Mouse (Mus musculus) limb, embryonic 14.5 days (tissue): Measurements from ENCODE around the gene Nav2. TPM values are rescaled to one million over a fixed set of nuclear protein-coding genes. Genes with fewer than 3 reads are reported as not detected.

Experiments
- ATAC-seq: fragments of 200-750 bp; cut with Nextera tagmentation; 2 replicates; pipeline ENCODE4 v1.8.0; 2017; ENCODE audit warnings: low read depth, moderate number of reproducible peaks, moderate TSS enrichment; ENCODE audit not compliant: low FRiP score
- DNase-seq: peaks from one replicate; pipeline ENCODE4 v3.0.0-alpha.2; 2015; ENCODE audit warnings: low spot score
- H3K27ac ChIP-seq: fragments of 300-500 bp; sonication (generic); replicated peaks from 2 replicates; pipeline ENCODE4 v1.5.1; 2014; ENCODE audit warnings: low read depth, mild to moderate bottlenecking, low read length, moderate library complexity, mixed read lengths
- H3K27me3 ChIP-seq: fragments of 300-500 bp; sonication (generic); 2 replicates; pipeline ENCODE4 v1.6.1; 2014; ENCODE audit warnings: low read length, mixed read lengths; ENCODE audit not compliant: control insufficient read depth, insufficient read depth
- H3K36me3 ChIP-seq: fragments of 300-500 bp; sonication (generic); 2 replicates; pipeline ENCODE4 v1.6.1; 2014; ENCODE audit warnings: mild to moderate bottlenecking, low read length, moderate library complexity, mixed read lengths; ENCODE audit not compliant: control insufficient read depth, insufficient read depth
- H3K4me1 ChIP-seq: fragments of 300-500 bp; sonication (generic); 2 replicates; pipeline ENCODE4 v1.6.1; 2014; ENCODE audit warnings: antibody characterized with exemption, low read length, mixed read lengths; ENCODE audit not compliant: control insufficient read depth, insufficient read depth
- H3K4me2 ChIP-seq: fragments of 300-500 bp; sonication (generic); replicated peaks from 2 replicates; pipeline ENCODE4 v1.6.1; 2014; ENCODE audit warnings: low read depth, mild to moderate bottlenecking, low read length, moderate library complexity; ENCODE audit not compliant: severe bottlenecking
- H3K4me3 ChIP-seq: fragments of 300-500 bp; sonication (generic); replicated peaks from 2 replicates; pipeline ENCODE4 v1.5.1; 2014; ENCODE audit warnings: low read length
- H3K9ac ChIP-seq: fragments of 300-500 bp; sonication (generic); 2 replicates; pipeline ENCODE4 v1.6.1; 2014; ENCODE audit warnings: mild to moderate bottlenecking, low read depth, low read length, moderate library complexity; ENCODE audit not compliant: severe bottlenecking
- H3K9me3 ChIP-seq: fragments of 300-500 bp; sonication (generic); 2 replicates; pipeline ENCODE4 v1.6.1; 2016; ENCODE audit warnings: low read length; ENCODE audit not compliant: control insufficient read depth
- POLR2A ChIP-seq: fragments of 200-500 bp; IDR thresholded peaks from 2 replicates; pipeline ENCODE4 v1.8.0; 2012; ENCODE audit warnings: inconsistent platforms, mild to moderate bottlenecking, moderate library complexity, borderline replicate concordance; ENCODE audit not compliant: insufficient read depth, insufficient read length; ENCODE audit errors: extremely low read depth
- WGBS: fragments of 180-500 bp; shearing (Covaris S2); extraction: QIAGEN DNeasy Blood & Tissue Kit; methylation state at CpG from one replicate; pipeline ENCODE4 v1.1.7; 2014; 5-methylcytosine and 5-hydroxymethylcytosine counted together
- polyA plus RNA-seq, 2 experiments: library from polyadenylated mRNA; depleted of rRNA in 1 of 2; stranded (reverse) in 1 of 2; unstranded in 1 of 2; fragments of >200 nt; fragmentation: Nextera tagmentation in 1 of 2; extraction: Ambion mirVana in 1 of 2; gene quantifications; 2 replicates each; pipeline versions ENCODE4 v1.2.1 to v1.2.3; 2012 to 2014

Gene Nav2
- polyA plus RNA-seq, 2 experiments: 15.8 to 16.8 TPM

DNA sequence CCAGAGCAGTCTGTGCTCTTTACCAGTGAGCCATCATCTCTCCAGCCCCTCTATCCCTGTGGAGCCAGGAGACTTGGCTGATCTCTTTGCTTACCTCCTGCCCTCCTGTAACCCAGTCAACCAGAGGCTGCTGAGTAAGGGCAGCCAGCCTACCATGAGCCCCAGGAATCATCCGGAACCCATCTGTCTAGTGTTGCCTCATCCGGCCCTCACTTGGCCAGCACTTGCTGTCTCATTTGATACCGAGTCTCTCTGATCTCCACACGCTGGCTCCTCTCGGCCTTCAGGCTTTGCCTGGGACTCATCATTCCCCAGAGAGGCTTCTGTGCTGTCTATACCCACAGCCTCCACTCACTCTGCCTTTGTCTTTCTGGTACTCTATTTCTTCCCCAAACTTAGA lies 273.9 kb downstream of the Nav2 start:
- Histone ChIP-seq H3K9me3 (no peaks in the 10 kb centered on the region), H3K4me3 (no peak overlapping the region), H3K9ac (no peak overlapping the region), H3K4me2 (no peak overlapping the region), H3K36me3 (no peaks in the 10 kb centered on the region), H3K4me1 (no peaks in the 10 kb centered on the region), H3K27me3 (no peaks in the 10 kb centered on the region), H3K27ac (no peak overlapping the region)
- DNase-seq (no peak), ATAC-seq (no peak)
- WGBS: 77% methylated on average over 5 of the region's 5 CpGs
- no peak for TF ChIP-seq POLR2A

DNA sequence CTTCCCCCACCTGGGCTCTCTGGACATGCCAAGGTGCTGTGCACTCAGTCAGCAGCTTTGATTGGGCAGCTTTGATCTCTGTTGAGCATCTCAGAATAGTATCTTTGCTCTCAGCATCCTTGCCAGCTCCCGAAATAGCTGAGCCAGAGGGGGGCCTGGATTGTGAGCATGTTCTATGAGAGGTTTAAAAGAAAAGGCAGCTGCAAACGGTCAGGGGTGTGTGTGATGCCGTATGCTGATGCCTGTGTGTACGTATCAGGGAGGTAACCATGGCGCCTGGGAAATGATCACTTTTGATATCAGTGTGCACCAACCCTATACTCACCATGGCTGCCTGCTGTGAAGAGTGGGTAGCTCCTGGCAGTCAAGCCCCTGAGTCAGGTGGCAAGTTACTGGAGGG lies 275.2 kb downstream of the Nav2 start:
- 60% methylated on average over 5 of the region's 5 CpGs for WGBS
- Histone ChIP-seq H3K36me3 (no peaks in the 10 kb centered on the region), H3K27ac (no peak overlapping the region), H3K9me3 (no peaks in the 10 kb centered on the region), H3K27me3 (no peaks in the 10 kb centered on the region), H3K4me1 (no peaks in the 10 kb centered on the region), H3K4me2 (no peak overlapping the region), H3K9ac (no peak overlapping the region), H3K4me3 (no peak overlapping the region)
- ATAC-seq: no peak
- no peak for TF ChIP-seq POLR2A
- no peak for DNase-seq

DNA sequence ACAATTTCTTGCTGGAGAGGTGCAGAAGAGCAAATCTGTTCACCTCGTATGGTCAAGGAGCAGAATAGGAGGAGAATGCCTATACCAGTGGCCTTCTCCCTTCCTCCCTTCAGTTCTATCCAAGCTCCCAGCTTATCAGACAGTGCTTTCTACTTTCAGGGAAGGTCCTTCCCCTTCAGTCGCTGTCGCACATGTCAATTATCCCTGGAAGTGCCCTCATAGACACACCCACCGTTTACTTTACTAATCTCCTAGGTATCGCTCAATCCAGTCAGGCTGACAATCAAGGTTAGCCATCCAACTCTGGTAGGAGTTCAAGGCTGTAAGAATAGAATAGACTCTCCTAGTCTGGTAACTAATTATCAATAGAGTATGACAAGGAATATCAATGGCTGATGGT lies 277.5 kb downstream of the Nav2 start:
- Histone ChIP-seq H3K4me2 (no peak overlapping the region), H3K27ac (no peak overlapping the region), H3K4me3 (no peak overlapping the region), H3K4me1 (no peaks in the 10 kb centered on the region), H3K9me3 (no peaks in the 10 kb centered on the region), H3K27me3 (no peaks in the 10 kb centered on the region), H3K36me3 (no peaks in the 10 kb centered on the region), H3K9ac (no peak overlapping the region)
- no peak for TF ChIP-seq POLR2A
- ATAC-seq: no peak
- 81% methylated on average over 5 of the region's 5 CpGs for WGBS
- DNase-seq: no peak

DNA sequence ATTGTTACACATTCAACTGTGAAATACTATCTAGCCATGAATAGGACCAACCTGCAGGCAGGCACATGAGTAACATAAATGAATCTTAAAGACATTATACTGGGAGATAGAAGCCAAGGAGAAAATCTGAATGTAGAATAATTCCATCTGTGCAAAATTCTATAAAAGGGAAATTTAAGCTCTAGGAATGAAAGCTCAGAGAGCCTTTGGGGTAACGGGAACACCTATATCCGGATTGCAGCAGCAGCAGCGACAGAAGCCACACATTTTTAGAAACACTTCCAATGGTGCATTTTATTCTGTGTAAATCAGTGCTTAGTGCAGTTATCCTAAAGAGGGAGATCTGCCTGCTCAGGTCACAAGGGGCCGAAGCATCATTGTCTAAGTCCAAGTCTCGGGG lies 280.8 kb downstream of the Nav2 start:
- Histone ChIP-seq H3K4me2 (no peak overlapping the region), H3K9me3 (no peaks in the 10 kb centered on the region), H3K4me1 (no peaks in the 10 kb centered on the region), H3K9ac (no peak overlapping the region), H3K27me3 (no peaks in the 10 kb centered on the region), H3K36me3 (no peaks in the 10 kb centered on the region), H3K27ac (no peak overlapping the region), H3K4me3 (no peak overlapping the region)
- ATAC-seq: no peak
- 78% methylated on average over 5 of the region's 5 CpGs for WGBS
- DNase-seq: no peak
- TF ChIP-seq POLR2A: no peak

DNA sequence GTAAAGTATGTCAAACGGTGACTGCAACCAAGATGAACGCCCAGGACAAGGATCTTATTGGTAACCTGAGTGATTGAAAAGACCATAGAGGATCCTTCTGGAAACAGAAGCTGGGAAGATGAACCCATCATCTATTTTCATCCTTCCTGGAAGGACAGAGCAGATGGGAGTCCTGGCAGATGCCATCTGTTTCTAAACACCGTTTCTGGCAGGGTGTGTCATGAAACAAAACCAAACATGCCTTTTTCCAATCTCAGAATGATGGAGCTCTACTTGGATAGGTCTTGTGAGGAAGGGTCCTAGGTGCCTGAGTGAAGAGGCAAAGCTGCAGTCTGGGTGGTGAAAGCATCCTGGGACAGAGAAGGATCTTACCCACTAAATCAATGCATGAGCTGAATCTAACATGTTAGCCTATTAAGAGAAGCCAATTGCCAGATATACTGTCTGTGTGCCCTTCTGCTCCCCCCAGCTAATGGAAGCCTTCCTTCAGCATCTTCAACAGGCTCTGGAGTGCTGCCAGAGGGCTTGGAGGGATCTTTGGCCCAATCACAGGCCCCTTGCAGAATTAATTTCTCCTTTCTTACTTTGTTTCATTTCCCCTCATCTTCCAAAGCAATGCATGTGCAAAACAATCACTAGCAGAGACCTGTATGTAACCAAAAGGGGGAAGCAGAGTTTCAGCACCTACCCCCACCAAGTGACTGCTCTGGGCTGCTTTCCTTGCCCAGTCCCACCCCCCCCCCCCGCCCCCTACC lies 281.9 kb downstream of the Nav2 start:
- no peak overlapping the region for H3K4me2 ChIP-seq
- no peak overlapping the region for H3K27ac ChIP-seq
- no peaks in the 10 kb centered on the region for H3K27me3 ChIP-seq
- no peak overlapping the region for H3K4me3 ChIP-seq
- no peaks in the 10 kb centered on the region for H3K4me1 ChIP-seq
- H3K36me3 ChIP-seq: no peaks in the 10 kb centered on the region
- no peak overlapping the region for H3K9ac ChIP-seq
- DNase-seq (no peak), ATAC-seq (no peak)
- TF ChIP-seq POLR2A: no peak
- no peaks in the 10 kb centered on the region for H3K9me3 ChIP-seq
- 72% methylated on average over 4 of the region's 4 CpGs for WGBS
